Mouse (Mus musculus): Measurements from ENCODE around the gene Tsnaxip1. TPM values are rescaled to one million over a fixed set of nuclear protein-coding genes. Genes with fewer than 3 reads are reported as not detected.
A peak's percentile ranks its signal among the peaks of the same experiment; 100 is the strongest.

Gene Tsnaxip1
- polyA plus RNA-seq, 1 experiment from 2014 or later, result 1.4 TPM

DNA sequence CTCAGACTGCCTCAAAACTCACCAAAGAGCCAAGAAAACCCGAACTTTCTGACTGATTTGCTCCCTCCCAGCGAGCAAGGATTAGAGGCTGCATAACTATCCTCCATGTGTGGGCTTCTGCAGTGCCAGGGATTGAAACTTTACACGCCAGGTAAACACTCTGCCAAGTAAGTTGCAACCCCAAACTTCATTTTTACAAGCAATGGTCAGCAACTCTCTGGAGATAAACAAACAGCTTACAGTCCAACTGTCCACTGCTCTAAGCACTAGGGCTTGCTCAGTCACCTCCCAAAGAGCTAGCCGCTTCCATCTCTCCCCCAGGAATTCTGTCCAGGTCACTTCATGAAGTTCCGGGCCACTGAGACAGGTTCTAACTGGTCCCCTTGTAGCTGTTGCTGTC is 29.1 kb upstream of the Tsnaxip1 start:
- Histone ChIP-seq H3K4me3 (replicated peaks; ENCODE audit: low read length) (no peak overlapping the region), H3K4me2 (replicated peaks) (no peak overlapping the region), H3K9me3 (ENCODE audit: control insufficient read depth, low read length) (no peaks in the 10 kb centered on the region), H3K36me3 (replicated peaks; ENCODE audit: control insufficient read depth, insufficient read depth) (peaks cover 3% of the 10 kb centered on the region; the same call in 1 of the 2 replicates), H3K4me1 (replicated peaks; ENCODE audit: control insufficient read depth, insufficient read depth, low read length) (0 out of 2 replicates have a peak, but pooled peaks cover 4% of the 10 kb centered on the region), H3K27me3 (ENCODE audit: control insufficient read depth, insufficient read depth, low read length) (no peaks in the 10 kb centered on the region), H3K27ac (no peak overlapping the region), H3K9ac (no peak overlapping the region)
- DNase-seq (ENCODE audit: low spot score) (no peak), ATAC-seq (ENCODE audit: low FRiP score) (no peak)
- 94% methylated on average over 5 of the region's 5 CpGs for WGBS

DNA sequence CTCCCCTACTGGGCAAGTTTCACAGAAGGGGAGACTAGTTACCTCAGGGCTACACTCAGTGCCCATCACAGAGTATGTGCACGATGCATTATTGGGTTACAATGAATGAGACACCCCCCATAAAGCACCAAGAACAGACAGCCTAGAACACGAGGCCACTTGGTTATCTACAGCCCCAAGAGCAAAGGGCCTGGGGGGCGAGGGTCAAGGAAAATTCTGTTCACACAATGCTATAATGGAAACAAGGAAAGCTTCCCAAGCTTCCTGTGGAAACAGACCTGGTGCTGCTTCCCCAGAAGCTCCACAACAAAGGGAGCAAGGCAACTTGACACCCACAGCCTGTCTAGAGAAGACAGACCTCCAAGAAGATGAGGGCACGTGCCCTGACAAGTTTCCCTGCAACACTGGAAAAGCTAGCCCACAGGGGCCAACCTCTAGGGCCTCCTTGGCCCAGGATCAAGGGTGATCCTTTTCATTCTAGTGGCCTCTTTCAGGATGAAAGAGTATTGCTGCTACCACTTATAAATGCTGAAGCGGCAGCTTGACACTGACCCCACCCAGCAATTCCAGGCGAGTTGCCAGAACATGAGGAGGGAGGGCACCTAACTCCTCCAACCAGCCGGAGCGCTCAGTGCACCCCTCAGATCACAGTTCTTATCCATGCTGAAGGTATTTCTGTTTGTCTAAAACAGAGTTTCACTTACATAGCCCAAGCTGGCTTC is 28.3 kb upstream of the Tsnaxip1 start:
- H3K36me3 ChIP-seq (replicated peaks; ENCODE audit: control insufficient read depth, insufficient read depth), result peaks cover 8% of the 10 kb centered on the region; the same call in 1 of the 2 replicates
- H3K9ac ChIP-seq, result no peak overlapping the region
- DNase-seq (ENCODE audit: low spot score), result peak; percentile 61
- WGBS, result 60% methylated on average over 8 of the region's 8 CpGs
- H3K4me2 ChIP-seq (replicated peaks), result no peak overlapping the region
- H3K4me3 ChIP-seq (replicated peaks; ENCODE audit: low read length), result no peak overlapping the region
- H3K27ac ChIP-seq, result no peak overlapping the region
- ATAC-seq (ENCODE audit: low FRiP score), result no peak
- no peaks in the 10 kb centered on the region for H3K9me3 ChIP-seq (ENCODE audit: control insufficient read depth, low read length)
- no peaks in the 10 kb centered on the region for H3K27me3 ChIP-seq (ENCODE audit: control insufficient read depth, insufficient read depth, low read length)
- H3K4me1 ChIP-seq (replicated peaks; ENCODE audit: control insufficient read depth, insufficient read depth, low read length), result 0 out of 2 replicates have a peak, but pooled peaks cover 4% of the 10 kb centered on the region

DNA sequence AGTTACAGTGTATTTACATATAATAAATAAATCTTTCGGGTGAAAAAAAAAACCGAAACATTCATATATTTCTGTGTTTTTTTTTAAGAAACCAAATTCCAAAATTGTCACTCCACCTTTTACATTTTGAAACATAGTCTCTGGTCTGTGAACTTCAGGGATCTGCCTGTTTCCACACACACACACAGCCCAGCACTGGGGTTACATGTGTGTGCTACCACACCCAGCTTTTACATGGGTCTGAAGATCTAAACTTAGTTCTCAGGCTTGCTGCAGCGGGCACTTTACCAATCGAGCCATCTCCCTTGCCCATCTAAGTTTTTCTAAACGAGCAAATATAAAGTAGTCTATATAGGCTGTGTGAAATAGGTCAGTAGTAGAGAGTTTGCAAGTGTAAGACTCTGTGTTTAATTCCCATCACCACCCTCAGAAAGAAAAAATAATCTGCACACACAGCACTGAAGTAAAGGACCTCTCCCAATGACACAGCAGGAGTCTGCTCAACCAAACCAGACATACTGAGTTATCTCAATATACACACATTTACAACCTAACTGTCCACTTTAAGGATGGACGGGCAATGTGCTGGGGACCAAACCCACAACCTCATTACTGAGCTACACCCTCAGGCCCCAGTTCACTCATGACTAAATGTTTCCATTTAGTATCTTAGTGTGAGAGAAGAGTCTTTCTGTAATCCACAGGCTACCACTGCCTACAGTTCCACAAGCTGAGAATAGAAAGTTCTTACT is 26.2 kb upstream of the Tsnaxip1 start:
- Histone ChIP-seq H3K9ac (no peak overlapping the region), H3K9me3 (ENCODE audit: control insufficient read depth, low read length) (no peaks in the 10 kb centered on the region), H3K4me1 (replicated peaks; ENCODE audit: control insufficient read depth, insufficient read depth, low read length) (0 out of 2 replicates have a peak, but pooled peaks cover 4% of the 10 kb centered on the region), H3K4me3 (replicated peaks; ENCODE audit: low read length) (no peak overlapping the region), H3K36me3 (replicated peaks; ENCODE audit: control insufficient read depth, insufficient read depth) (peaks cover 18% of the 10 kb centered on the region), H3K4me2 (replicated peaks) (no peak overlapping the region), H3K27me3 (ENCODE audit: control insufficient read depth, insufficient read depth, low read length) (no peaks in the 10 kb centered on the region), H3K27ac (no peak overlapping the region)
- no peak for ATAC-seq (ENCODE audit: low FRiP score)
- DNase-seq (ENCODE audit: low spot score), result no peak
- 95% methylated on average over 6 of the region's 6 CpGs for WGBS

DNA sequence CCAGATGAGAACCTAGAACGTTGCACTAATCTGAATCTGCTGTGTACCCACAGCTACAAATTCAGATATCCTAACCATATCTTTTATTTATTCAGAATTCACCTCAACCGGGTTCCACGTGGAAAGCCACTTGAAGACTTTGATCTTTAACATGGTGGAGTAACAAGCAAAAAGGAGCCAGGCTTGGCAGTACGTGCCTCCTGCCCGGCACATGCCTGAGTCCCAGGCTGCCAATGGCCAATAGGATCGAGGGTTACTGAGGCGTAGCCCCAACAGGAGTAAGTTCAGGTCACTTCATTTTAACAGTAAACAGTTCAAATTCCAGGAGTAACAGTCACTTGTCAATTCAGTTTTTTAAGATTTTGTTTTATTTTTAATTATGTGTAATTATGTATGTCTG is 22.7 kb upstream of the Tsnaxip1 start:
- DNase-seq (ENCODE audit: low spot score) (no peak), ATAC-seq (ENCODE audit: low FRiP score) (no peak)
- Histone ChIP-seq H3K9me3 (ENCODE audit: control insufficient read depth, low read length) (no peaks in the 10 kb centered on the region), H3K27me3 (ENCODE audit: control insufficient read depth, insufficient read depth, low read length) (no peaks in the 10 kb centered on the region), H3K4me2 (replicated peaks) (no peak overlapping the region), H3K4me3 (replicated peaks; ENCODE audit: low read length) (no peak overlapping the region), H3K27ac (no peak overlapping the region), H3K36me3 (replicated peaks; ENCODE audit: control insufficient read depth, insufficient read depth) (peaks cover 18% of the 10 kb centered on the region), H3K9ac (no peak overlapping the region), H3K4me1 (replicated peaks; ENCODE audit: control insufficient read depth, insufficient read depth, low read length) (no peaks in the 10 kb centered on the region)
- 92% methylated on average over 7 of the region's 7 CpGs for WGBS

DNA sequence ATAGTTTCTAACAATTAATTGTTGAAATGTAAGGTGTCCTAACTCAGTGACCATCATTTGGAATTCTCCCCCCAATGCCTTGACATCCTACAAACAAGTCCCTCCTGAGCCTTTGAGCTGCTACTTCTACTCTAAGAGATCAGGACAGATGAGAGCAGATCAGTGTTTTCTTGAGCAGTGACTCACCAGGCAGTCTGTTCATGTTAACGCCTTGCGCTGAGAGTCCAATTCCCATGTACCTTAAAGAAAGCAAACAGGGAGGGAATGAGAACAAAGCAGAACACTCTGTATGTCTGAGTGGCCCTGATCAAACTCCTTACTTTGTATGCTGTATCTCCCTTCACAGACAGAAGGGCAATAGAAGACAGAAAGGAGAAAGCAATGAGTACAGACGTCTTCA is 22.2 kb upstream of the Tsnaxip1 start:
- Histone ChIP-seq H3K4me3 (replicated peaks; ENCODE audit: low read length) (no peak overlapping the region), H3K4me1 (replicated peaks; ENCODE audit: control insufficient read depth, insufficient read depth, low read length) (no peaks in the 10 kb centered on the region), H3K27me3 (ENCODE audit: control insufficient read depth, insufficient read depth, low read length) (no peaks in the 10 kb centered on the region), H3K36me3 (replicated peaks; ENCODE audit: control insufficient read depth, insufficient read depth) (peaks cover 18% of the 10 kb centered on the region), H3K9ac (no peak overlapping the region), H3K4me2 (replicated peaks) (no peak overlapping the region), H3K9me3 (ENCODE audit: control insufficient read depth, low read length) (no peaks in the 10 kb centered on the region), H3K27ac (no peak overlapping the region; the same call in 1 of the 2 replicates)
- ATAC-seq (ENCODE audit: low FRiP score) (no peak), DNase-seq (ENCODE audit: low spot score) (no peak)
- 79% methylated on average over 3 of the region's 3 CpGs for WGBS

DNA sequence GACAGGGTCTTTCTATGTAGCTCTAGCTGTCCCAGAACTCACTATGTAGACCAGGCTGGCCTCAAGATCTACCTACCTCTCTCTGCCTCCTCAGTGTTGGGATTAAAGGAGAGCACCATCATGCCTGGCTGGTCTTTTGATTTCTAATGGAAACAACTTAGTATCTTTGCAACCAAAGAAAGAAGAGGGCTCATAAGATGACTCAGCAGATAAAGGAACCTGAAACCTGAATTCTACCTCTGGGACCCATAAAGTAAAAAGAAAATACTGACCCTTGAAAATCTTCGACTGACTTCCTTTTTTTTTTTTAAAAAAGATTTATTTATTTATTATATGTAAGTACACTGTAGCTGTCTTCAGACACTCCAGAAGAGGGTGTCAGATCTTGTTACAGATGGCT is 21.6 kb upstream of the Tsnaxip1 start:
- H3K9me3 ChIP-seq (ENCODE audit: control insufficient read depth, low read length), result no peaks in the 10 kb centered on the region
- no peak overlapping the region for H3K27ac ChIP-seq
- ATAC-seq (ENCODE audit: low FRiP score), result no peak

DNA sequence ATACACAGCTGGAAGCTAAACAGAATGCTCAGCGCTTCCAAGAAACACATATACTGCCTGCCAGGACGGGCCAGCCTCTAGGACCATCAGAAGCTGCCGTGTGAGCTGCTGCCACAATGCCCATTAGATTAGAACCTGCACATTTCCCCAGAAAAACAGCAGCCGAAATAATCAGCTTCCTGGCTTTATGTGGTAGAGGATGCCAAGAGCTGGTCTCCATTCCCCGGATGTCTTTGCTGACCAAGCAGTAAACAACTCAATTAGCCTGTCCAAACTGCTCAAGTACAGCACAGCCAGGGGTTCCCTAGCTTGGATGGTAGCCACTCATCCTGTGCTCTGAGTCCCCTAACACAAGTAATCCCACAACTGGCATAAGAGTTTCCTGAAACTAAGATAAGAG is 19.8 kb upstream of the Tsnaxip1 start:
- ATAC-seq (ENCODE audit: low FRiP score) (no peak), DNase-seq (ENCODE audit: low spot score) (no peak)
- no peaks in the 10 kb centered on the region for H3K9me3 ChIP-seq (ENCODE audit: control insufficient read depth, low read length)
- H3K9ac ChIP-seq, result no peak overlapping the region
- no peak overlapping the region for H3K27ac ChIP-seq
- no peak overlapping the region for H3K4me3 ChIP-seq (replicated peaks; ENCODE audit: low read length)
- H3K27me3 ChIP-seq (ENCODE audit: control insufficient read depth, insufficient read depth, low read length), result no peaks in the 10 kb centered on the region
- no peak overlapping the region for H3K4me2 ChIP-seq (replicated peaks)
- H3K4me1 ChIP-seq (replicated peaks; ENCODE audit: control insufficient read depth, insufficient read depth, low read length), result no peaks in the 10 kb centered on the region
- peaks cover 33% of the 10 kb centered on the region for H3K36me3 ChIP-seq (replicated peaks; ENCODE audit: control insufficient read depth, insufficient read depth)
- WGBS, result 87% methylated on average over 5 of the region's 5 CpGs

More for the DNA sequence above, 21.6 kb upstream of the Tsnaxip1 start:
- no peaks in the 10 kb centered on the region for H3K27me3 ChIP-seq (ENCODE audit: control insufficient read depth, insufficient read depth, low read length)
- no peaks in the 10 kb centered on the region for H3K4me1 ChIP-seq (replicated peaks; ENCODE audit: control insufficient read depth, insufficient read depth, low read length)
- WGBS, result 87% methylated on average over 1 of the region's 1 CpGs
- no peak overlapping the region for H3K4me3 ChIP-seq (replicated peaks; ENCODE audit: low read length)
- H3K9ac ChIP-seq, result no peak overlapping the region
- no peak for DNase-seq (ENCODE audit: low spot score)
- H3K36me3 ChIP-seq (replicated peaks; ENCODE audit: control insufficient read depth, insufficient read depth), result peaks cover 21% of the 10 kb centered on the region
- no peak overlapping the region for H3K4me2 ChIP-seq (replicated peaks)

DNA sequence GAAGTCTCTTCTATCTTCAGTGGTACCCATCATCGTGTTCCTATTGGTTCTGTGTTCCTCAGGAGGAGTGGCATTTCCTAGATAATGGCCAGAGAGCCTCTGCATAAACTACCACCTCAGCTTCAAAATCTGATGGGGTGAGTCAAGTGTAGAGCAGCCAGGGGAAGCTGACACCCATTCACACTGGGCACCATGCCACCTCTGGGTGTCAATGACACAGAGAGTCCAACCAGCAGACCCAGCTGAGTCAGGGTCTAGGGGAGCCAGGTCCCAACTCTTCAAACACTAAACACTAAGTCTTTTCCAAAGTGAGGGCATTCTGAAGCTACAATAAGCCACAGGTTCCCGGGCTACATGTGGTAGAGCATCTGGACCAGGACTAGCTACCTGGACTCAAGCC is 19.1 kb upstream of the Tsnaxip1 start:
- Histone ChIP-seq H3K4me1 (replicated peaks; ENCODE audit: control insufficient read depth, insufficient read depth, low read length) (no peaks in the 10 kb centered on the region), H3K27me3 (ENCODE audit: control insufficient read depth, insufficient read depth, low read length) (no peaks in the 10 kb centered on the region), H3K27ac (no peak overlapping the region), H3K4me3 (replicated peaks; ENCODE audit: low read length) (no peak overlapping the region), H3K9ac (no peak overlapping the region), H3K9me3 (ENCODE audit: control insufficient read depth, low read length) (no peaks in the 10 kb centered on the region), H3K36me3 (replicated peaks; ENCODE audit: control insufficient read depth, insufficient read depth) (peaks cover 33% of the 10 kb centered on the region), H3K4me2 (replicated peaks) (no peak overlapping the region)
- ATAC-seq (ENCODE audit: low FRiP score) (no peak), DNase-seq (ENCODE audit: low spot score) (no peak)
- 98% methylated on average over 2 of the region's 2 CpGs for WGBS

DNA sequence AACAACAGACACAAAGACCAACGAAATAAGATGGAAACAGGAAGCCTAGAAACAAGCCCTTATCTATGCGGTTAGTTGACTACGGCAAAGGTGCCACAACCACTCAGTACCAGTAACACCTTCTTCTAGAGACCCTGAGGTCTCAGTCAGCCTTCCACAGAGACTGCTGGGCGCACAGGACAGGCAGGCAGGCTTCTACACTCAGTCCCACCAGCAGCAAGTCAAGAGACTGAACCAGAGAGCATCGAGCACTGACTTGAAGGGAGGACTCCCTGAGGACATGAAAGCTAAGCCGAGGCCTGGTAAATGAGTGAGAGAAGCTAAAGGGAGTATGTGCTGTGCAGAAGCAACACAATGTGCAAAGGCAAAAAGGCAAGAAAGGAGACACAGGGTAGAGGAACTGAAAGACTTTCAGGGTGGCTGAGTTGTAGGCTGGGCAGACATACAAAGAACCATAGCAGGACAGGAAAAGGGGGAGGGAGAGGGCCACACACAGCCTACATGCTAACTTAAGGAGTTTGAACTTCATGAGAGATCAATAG is 17.2 kb upstream of the Tsnaxip1 start:
- Histone ChIP-seq H3K27ac (no peak overlapping the region), H3K4me3 (replicated peaks; ENCODE audit: low read length) (no peak overlapping the region), H3K9me3 (ENCODE audit: control insufficient read depth, low read length) (no peaks in the 10 kb centered on the region), H3K36me3 (replicated peaks; ENCODE audit: control insufficient read depth, insufficient read depth) (peaks cover 17% of the 10 kb centered on the region), H3K4me2 (replicated peaks) (no peak overlapping the region), H3K4me1 (replicated peaks; ENCODE audit: control insufficient read depth, insufficient read depth, low read length) (no peaks in the 10 kb centered on the region), H3K9ac (no peak overlapping the region), H3K27me3 (ENCODE audit: control insufficient read depth, insufficient read depth, low read length) (no peaks in the 10 kb centered on the region)
- ATAC-seq (ENCODE audit: low FRiP score) (no peak), DNase-seq (ENCODE audit: low spot score) (no peak)
- 91% methylated on average over 6 of the region's 6 CpGs for WGBS

Measured in hindbrain, embryonic 14.5 days (tissue).